Mouse (Mus musculus) liver, adult 2 months (tissue): Measurements from ENCODE around the gene Pdzd2.

ENCODE experiments used
- CTCF ChIP-seq: fragments of 200-500 bp; IDR thresholded peaks from 2 replicates; pipeline ENCODE4 v1.5.1; 2011; ENCODE audit warnings: low read depth, low read length, control low read depth
- POLR2A ChIP-seq: fragments of 200-500 bp; IDR thresholded peaks from 2 replicates; pipeline ENCODE4 v1.6.1; 2011; ENCODE audit warnings: low read length, control low read depth; ENCODE audit not compliant: insufficient read depth; ENCODE audit errors: extremely low read depth

- no peak for TF ChIP-seq CTCF
- no peak for TF ChIP-seq POLR2A
Observed at GRCm38 (mm10) chr15:12650236-12650635, 89.5 kb downstream of the Pdzd2 start.
